Mouse (Mus musculus) erythroblast, embryonic 14.5 days (primary cell): ENCODE measurements around the gene 4930507D05Rik.

ENCODE experiments used
- GATA1 ChIP-seq: IDR thresholded peaks from 2 replicates; pipeline ENCODE4 v1.6.1; 2012; ENCODE audit warnings: low read length, inconsistent platforms, mixed read lengths
- TAL1 ChIP-seq: IDR thresholded peaks from 3 replicates; pipeline ENCODE4 v1.6.1; 2012; ENCODE audit warnings: low read length, inconsistent platforms, mixed read lengths

DNA sequence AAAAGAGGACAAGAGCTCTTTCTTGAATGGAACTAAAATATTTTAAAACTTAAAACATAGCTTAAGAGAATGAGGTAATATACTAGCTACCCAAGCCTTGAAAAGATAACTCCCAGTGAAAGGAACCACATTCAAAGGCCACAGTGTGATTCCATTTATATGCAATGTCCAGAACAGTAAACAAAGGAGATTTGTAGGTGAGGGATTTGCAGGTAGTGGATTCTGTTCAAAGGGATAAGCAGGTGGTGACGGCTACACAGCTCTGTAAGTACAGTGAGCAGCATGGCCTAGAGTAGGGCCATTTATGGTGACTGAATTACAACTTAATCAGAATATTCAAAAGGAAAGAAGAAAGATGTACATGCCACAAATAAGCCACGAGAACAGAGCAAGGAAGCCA, 27.7 kb downstream of the 4930507D05Rik start:
- TF ChIP-seq TAL1, result no peak
- TF ChIP-seq GATA1, result no peak
